2 mouse cellular contexts compared by ENCODE assay signal in the genomic region with DNA sequence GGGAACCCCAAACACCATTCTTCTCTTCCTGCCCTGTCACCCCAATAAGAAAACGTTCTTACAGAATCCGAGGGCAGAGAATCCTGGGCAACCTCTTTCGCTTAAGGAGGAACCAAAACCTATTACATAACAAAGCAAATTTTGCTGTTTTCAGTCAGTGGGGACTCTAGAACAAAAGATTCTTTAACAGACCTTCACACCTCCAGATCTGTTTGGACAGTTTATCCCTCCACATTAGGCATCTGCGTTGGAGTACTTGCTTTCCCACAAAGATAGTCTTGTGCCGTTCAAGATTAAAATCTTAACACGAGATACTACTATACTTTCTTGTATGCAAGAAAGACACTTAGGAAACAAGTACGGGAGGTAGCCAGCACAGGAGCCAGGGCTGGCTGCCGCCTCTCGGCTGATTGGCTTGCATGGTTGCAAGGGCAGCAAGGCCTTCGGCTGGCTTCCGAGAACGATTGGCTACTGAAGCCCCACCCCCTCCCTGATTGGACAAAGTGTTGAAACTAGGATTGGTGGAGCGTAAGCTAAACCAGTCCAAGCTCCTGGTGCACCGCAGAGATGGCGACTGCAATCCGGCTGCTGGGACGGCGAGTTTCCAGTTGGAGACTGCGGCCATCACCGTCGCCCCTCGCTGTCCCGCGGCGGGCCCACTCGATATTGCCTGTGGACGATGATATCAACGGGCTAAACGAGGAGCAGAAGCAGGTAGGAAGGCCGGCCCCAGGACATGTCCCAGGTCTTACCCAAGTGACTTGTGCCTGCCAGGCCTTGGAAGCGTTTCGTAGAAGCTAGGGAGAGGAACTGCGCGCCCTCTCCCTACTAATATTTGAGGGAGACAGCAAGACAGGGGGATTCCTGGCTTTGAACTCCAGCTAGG.
TF ChIP-seq lines count a peak whose summit lies in the region.

A gene (plus strand): TSS at position 501 of the 886 bp plus-strand sequence.

TF ChIP-seq in C2C12, 6 proteins besides CTCF, POLR2A, EP300 and RAD21 (continued from another document):
- no peak for TF ChIP-seq USF1 (IDR thresholded peaks at IDR 0.05; ENCODE audit: low read depth)

TF ChIP-seq in myocyte, 11 proteins besides CTCF, POLR2A, EP300 and RAD21 (continued from another document):
- TF ChIP-seq E2F4 (IDR thresholded peaks at IDR 0.05; ENCODE audit: insufficient read depth), result no peak
